Mouse (Mus musculus) thymus, adult 2 months (tissue): ENCODE measurements at regions not wholly inside any gene's neighbourhood (a gene's known extent, or its start where the extent isn't known, plus 50 kb on each side); places are given as distances from the start of the nearest gene placed in this dataset.

Experiments used
- DNase-seq: peaks from one replicate; pipeline ENCODE4 v3.0.0; 2021
- H3K27ac ChIP-seq: fragments of 200-500 bp; 2 replicates; pipeline ENCODE4 v1.5.1; 2012; ENCODE audit warnings: low read length, control low read depth; ENCODE audit not compliant: control insufficient read depth, insufficient read depth
- H3K27me3 ChIP-seq: fragments of 200-500 bp; 2 replicates; pipeline ENCODE4 v1.6.1; 2012; ENCODE audit warnings: mild to moderate bottlenecking, low read length, moderate library complexity, mixed read lengths; ENCODE audit not compliant: control insufficient read depth, insufficient read depth
- H3K36me3 ChIP-seq: fragments of 200-500 bp; 2 replicates; pipeline ENCODE4 v1.6.1; 2012; ENCODE audit warnings: mild to moderate bottlenecking, low read length, moderate library complexity; ENCODE audit not compliant: control insufficient read depth, insufficient read depth
- H3K4me1 ChIP-seq: fragments of 200-500 bp; replicated peaks from 2 replicates; pipeline ENCODE4 v1.6.1; 2012; ENCODE audit warnings: low read length; ENCODE audit not compliant: control insufficient read depth, insufficient read depth
- H3K4me3 ChIP-seq: fragments of 200-500 bp; 2 replicates; pipeline ENCODE4 v1.5.1; 2012; ENCODE audit warnings: mild to moderate bottlenecking, low read length, control low read depth, moderate library complexity; ENCODE audit not compliant: control insufficient read depth, insufficient read depth
- CTCF ChIP-seq: fragments of 200-500 bp; IDR thresholded peaks from 2 replicates; pipeline ENCODE4 v1.5.1; 2012; ENCODE audit warnings: mild to moderate bottlenecking, control low read depth, low read length, moderate library complexity, borderline replicate concordance; ENCODE audit not compliant: control insufficient read depth, poor library complexity, insufficient read depth; ENCODE audit errors: extremely low read depth
- POLR2A ChIP-seq: fragments of 200-500 bp; IDR thresholded peaks from 2 replicates; pipeline ENCODE4 v1.6.1; 2012; ENCODE audit warnings: mild to moderate bottlenecking, low read length, control low read depth, moderate library complexity; ENCODE audit not compliant: control insufficient read depth, poor library complexity, insufficient read depth; ENCODE audit errors: extremely low read depth
- WGBS: fragments of 180-500 bp; shearing (Covaris S2); methylation state at CpG from one replicate; pipeline ENCODE4 v1.1.7; 2018; 5-methylcytosine and 5-hydroxymethylcytosine counted together

GRCm38 (mm10) chr2:45367436-45368193 is 250.4 kb upstream of the Zeb2 start:
- Histone ChIP-seq H3K27me3 (no peaks in the 10 kb centered on the region), H3K27ac (no peak overlapping the region), H3K4me1 (no peaks in the 10 kb centered on the region), H3K4me3 (no peak overlapping the region), H3K36me3 (no peaks in the 10 kb centered on the region)
- TF ChIP-seq CTCF (no peak), POLR2A (no peak)
- no peak for DNase-seq
- 94% methylated on average over 10 of the region's 10 CpGs for WGBS

- Histone ChIP-seq H3K4me3 (no peak overlapping the region), H3K27ac (no peak overlapping the region), H3K27me3 (no peaks in the 10 kb centered on the region), H3K36me3 (no peaks in the 10 kb centered on the region), H3K4me1 (no peaks in the 10 kb centered on the region)
- WGBS: 89% methylated on average over 7 of the region's 7 CpGs
- DNase-seq: no peak
- TF ChIP-seq POLR2A (no peak), CTCF (no peak)
Measured at GRCm38 (mm10) chr2:45357266-45357665, 240.1 kb upstream of the Zeb2 start.

- 97% methylated on average over 8 of the region's 8 CpGs for WGBS
- TF ChIP-seq POLR2A (no peak), CTCF (no peak)
- Histone ChIP-seq H3K27me3 (no peaks in the 10 kb centered on the region), H3K4me1 (no peaks in the 10 kb centered on the region), H3K27ac (no peak overlapping the region), H3K36me3 (no peaks in the 10 kb centered on the region), H3K4me3 (no peak overlapping the region)
- DNase-seq: no peak
Measured at GRCm38 (mm10) chr2:45356558-45357170, 239.5 kb upstream of the Zeb2 start.

- H3K27me3 ChIP-seq: no peaks in the 10 kb centered on the region
- H3K27ac ChIP-seq: no peak overlapping the region
- H3K36me3 ChIP-seq: no peaks in the 10 kb centered on the region
- 98% methylated on average over 12 of the region's 12 CpGs for WGBS
- TF ChIP-seq POLR2A (no peak), CTCF (no peak)
- no peak overlapping the region for H3K4me3 ChIP-seq
- no peak for DNase-seq
- H3K4me1 ChIP-seq: no peaks in the 10 kb centered on the region
Measured at GRCm38 (mm10) chr2:45356021-45356420, 238.8 kb upstream of the Zeb2 start.

GRCm38 (mm10) chr2:45351529-45352133 is 234.4 kb upstream of the Zeb2 start:
- Histone ChIP-seq H3K36me3 (no peaks in the 10 kb centered on the region), H3K4me3 (no peak overlapping the region), H3K27me3 (no peaks in the 10 kb centered on the region), H3K27ac (no peak overlapping the region), H3K4me1 (no peaks in the 10 kb centered on the region)
- DNase-seq: no peak
- no peak for TF ChIP-seq CTCF
- TF ChIP-seq POLR2A: no peak
- WGBS: 68% methylated on average over 1 of the region's 1 CpGs

GRCm38 (mm10) chr2:45346358-45346757 is 229.2 kb upstream of the Zeb2 start:
- TF ChIP-seq POLR2A: no peak
- no peak for TF ChIP-seq CTCF
- Histone ChIP-seq H3K27ac (no peak overlapping the region), H3K4me3 (no peak overlapping the region), H3K36me3 (no peaks in the 10 kb centered on the region), H3K4me1 (no peaks in the 10 kb centered on the region), H3K27me3 (no peaks in the 10 kb centered on the region)
- DNase-seq: no peak
- 89% methylated on average over 5 of the region's 5 CpGs for WGBS
